Mouse (Mus musculus): ENCODE measurements around the gene Cyp11a1.

Cyp11a1 gene

GRCm38 (mm10) chr9:58008336-58009014, 2.3 kb downstream of the Cyp11a1 start:
- no peak for DNase-seq (ENCODE audit: low spot score in 2 of 2)

GRCm38 (mm10) chr9:58009015-58009362, 2.8 kb downstream of the Cyp11a1 start:
- DNase-seq (ENCODE audit: low spot score in 2 of 2): peak; percentile 38 to 75

GRCm38 (mm10) chr9:58009588-58009987, 3.4 kb downstream of the Cyp11a1 start:
- no peak for DNase-seq (ENCODE audit: low spot score in 2 of 2)

DNA sequence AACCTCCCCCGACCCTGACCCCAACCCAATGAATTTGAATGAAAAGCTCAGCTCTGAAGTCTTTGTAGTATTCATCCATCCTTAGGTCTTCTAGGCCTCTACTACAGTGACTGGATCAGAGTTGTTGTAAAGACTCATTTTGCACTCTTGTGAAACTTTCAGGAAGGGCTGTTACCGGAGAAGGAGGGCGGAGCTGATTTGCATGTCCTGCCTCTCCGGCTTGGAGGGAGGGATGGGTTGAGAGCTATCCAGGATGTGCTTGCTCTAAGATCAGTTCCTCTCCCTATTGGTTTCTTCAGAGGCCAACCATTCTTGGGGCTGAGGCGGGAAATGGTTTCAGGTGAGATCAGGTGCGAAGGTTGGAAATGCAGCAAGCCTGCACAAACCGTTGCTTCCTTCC, 4.8 kb downstream of the Cyp11a1 start:
- no peak for DNase-seq (ENCODE audit: low spot score in 2 of 2)

- no peak for DNase-seq (ENCODE audit: low spot score in 2 of 2)
Measured at GRCm38 (mm10) chr9:58011552-58011951, 5.3 kb downstream of the Cyp11a1 start.

DNA sequence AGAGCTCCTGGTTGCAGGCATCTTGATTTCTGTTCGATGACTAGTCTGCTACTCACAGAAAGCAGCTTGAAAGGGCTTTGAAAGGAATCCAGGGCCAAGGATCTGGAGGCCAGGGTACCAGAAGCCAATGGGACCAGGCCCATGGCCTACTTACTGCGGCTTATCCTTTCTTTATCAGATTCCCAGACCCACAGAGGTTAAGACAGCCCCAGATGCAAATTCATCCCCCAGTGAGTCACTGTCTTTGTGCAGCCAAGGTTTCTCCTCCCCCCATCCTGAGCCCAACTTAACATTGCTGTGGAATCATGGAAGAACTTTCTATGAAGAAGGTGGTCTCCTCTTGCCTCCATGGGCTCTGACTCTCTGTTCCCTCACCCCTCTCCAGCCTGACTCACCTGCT, 6.3 kb downstream of the Cyp11a1 start:
- DNase-seq (ENCODE audit: low spot score in 2 of 2): no peak

- peak in 1 of 2 experiments; percentile 22 for DNase-seq (ENCODE audit: low spot score in 2 of 2)
Measured at GRCm38 (mm10) chr9:58012935-58013334, 6.7 kb downstream of the Cyp11a1 start.

- no peak for DNase-seq (ENCODE audit: low spot score in 2 of 2)
Measured at GRCm38 (mm10) chr9:58014393-58015160, 8.4 kb downstream of the Cyp11a1 start.

- no peak for DNase-seq (ENCODE audit: low spot score in 2 of 2)
Measured at GRCm38 (mm10) chr9:58015856-58016255, 9.6 kb downstream of the Cyp11a1 start.

- no peak for DNase-seq (ENCODE audit: low spot score in 2 of 2)
Measured at GRCm38 (mm10) chr9:58016962-58017361, 10.8 kb downstream of the Cyp11a1 start.

- no peak for DNase-seq (ENCODE audit: low spot score in 2 of 2)
Measured at GRCm38 (mm10) chr9:58018385-58018784, 12.2 kb downstream of the Cyp11a1 start.

- no peak for DNase-seq (ENCODE audit: low spot score in 2 of 2)
Measured at GRCm38 (mm10) chr9:58025995-58026394, 19.8 kb downstream of the Cyp11a1 start.

- DNase-seq (ENCODE audit: low spot score in 2 of 2): no peak
Measured at GRCm38 (mm10) chr9:58027426-58028180, 21.4 kb downstream of the Cyp11a1 start.

- DNase-seq (ENCODE audit: low spot score in 2 of 2): no peak
Measured at GRCm38 (mm10) chr9:58028841-58029240, 22.6 kb downstream of the Cyp11a1 start.

GRCm38 (mm10) chr9:58029635-58030034, 23.4 kb downstream of the Cyp11a1 start:
- no peak for DNase-seq (ENCODE audit: low spot score in 2 of 2)

- DNase-seq (ENCODE audit: low spot score in 2 of 2): no peak
Measured at GRCm38 (mm10) chr9:58031895-58032294, 25.7 kb downstream of the Cyp11a1 start.

DNA sequence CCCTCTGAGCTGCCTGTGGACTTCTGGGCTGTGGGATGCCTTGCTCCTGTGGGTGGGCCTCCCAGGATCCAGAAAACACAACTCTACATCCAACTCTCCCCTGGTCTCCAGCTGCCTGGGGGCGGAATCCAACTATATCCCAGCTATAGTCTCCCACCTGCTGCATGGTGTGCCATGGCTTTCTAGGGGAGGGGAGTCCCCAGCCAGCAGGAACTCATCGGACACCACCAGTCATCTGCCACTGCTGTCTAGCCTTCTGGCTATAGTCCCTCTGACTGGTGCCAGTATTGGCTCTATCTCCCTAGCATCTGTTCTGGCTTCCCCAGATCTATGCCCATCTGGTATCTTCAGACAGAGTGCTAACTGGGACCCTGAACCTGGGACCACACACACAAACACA, 29.3 kb downstream of the Cyp11a1 start:
- peak in 1 of 2 experiments; percentile 59 for DNase-seq (ENCODE audit: low spot score in 2 of 2)

DNA sequence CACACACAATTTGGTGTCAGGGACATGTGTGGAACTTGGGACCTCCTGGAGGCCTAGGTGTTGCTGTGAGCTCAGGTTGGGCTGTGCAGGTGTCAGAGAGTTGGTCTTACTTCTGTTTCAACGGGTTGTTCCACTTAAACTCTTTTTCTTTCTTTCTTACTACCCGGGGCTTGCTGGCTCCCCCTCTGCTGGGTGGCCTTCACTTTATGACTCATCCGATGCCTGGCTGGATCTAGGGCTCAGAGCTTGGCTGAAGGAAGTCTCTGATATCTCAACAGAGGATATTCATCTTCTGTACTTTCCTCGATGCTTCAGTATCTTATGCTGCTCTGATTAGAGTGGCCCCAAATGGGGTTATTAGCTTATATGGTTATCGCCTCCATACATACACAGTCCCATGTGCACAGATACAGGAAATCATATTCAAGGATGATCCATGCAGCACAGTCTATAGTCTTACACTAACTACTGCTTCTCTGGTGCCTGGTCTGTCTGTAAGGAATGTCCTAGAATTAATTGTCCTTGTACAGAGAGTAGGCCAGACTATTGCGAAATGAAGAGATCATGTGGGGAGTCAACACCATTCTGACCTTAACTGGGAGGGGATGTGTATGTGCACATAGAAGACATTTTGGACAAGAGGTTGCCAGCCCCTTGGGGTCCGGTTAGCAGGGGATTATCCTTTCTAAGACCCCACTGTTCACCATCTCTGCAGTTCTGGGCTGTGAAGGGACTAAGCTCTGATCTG, 29.9 kb downstream of the Cyp11a1 start:
- DNase-seq (ENCODE audit: low spot score in 2 of 2): no peak

- DNase-seq (ENCODE audit: low spot score in 2 of 2): no peak
Measured at GRCm38 (mm10) chr9:58036961-58037360, 30.8 kb downstream of the Cyp11a1 start.

DNA sequence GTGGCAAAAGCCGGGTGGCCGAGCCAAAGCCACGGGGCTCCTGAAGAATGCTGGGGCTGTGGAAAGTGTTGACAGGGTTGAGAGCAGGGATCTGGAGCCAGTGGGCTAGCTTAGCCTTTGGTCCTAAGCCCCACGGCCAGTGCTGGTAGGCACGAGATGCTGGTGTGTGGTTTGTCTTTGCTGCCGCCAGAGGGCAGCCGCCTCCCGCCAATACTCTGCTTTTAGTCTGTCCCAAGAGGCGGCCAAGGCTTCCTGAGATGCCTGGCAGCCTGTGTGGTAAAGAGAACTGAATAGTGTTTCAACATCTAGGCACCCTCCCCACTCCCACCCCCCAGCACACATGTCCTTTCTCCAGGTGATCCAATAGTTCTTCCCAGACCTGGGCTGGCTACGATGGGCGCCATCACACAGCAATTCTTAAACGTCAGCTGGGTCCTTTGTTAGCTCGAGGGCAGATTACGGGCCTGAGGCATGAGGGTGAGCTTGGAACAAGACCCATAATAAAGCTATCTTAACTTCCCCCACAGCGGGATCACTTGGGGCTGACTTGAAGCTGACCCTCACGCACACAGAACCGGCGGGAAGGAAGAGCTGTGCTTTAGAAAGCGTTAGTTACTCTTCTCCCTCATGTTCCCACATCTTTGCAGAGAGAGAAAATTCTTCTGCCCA, 32.4 kb downstream of the Cyp11a1 start:
- peak; percentile 74 to 83 for DNase-seq (ENCODE audit: low spot score in 2 of 2)

GRCm38 (mm10) chr9:58040977-58041376, 34.8 kb downstream of the Cyp11a1 start:
- DNase-seq (ENCODE audit: low spot score in 2 of 2): no peak
